ENCODE assay signal across 20 mouse cellular contexts in genomic region chr13:58476033-58476830, GRCm38 (mm10).
DNase-seq lines count a peak whose midpoint lies in the region; ATAC-seq lines count a peak whose summit lies in the region.
"Had no signal": no experiment of that assay in that cellular context is flagged by ENCODE, and none has a peak within 500 bp of the region (broad histone marks: within the 10 kb centered on the region; RNA-seq: fewer than 3 reads in every experiment).

No protein-coding gene starts in this region.

- 49% methylated on average over 9 of the region's 9 CpGs for WGBS in heart, embryonic 15.5 days
- WGBS in liver, embryonic 15.5 days (ENCODE audit: insufficient replicate concordance): 39% methylated on average over 9 of the region's 9 CpGs

- H3K4me3 ChIP-seq in heart, embryonic 15.5 days: no peak overlapping the region
- peak overlapping the region; percentile 20 for H3K4me3 ChIP-seq in liver, embryonic 15.5 days (replicated peaks)
- H3K4me3 ChIP-seq: forebrain, embryonic 15.5 days; intestine, embryonic 15.5 days; midbrain, embryonic 13.5 days had no signal

- peak; percentile 40 to 43 for DNase-seq in cerebellum, postnatal 10 days
- no peak for DNase-seq in cerebellum, postnatal 36 days
- DNase-seq in heart, adult 9 months (ENCODE audit: low spot score in 2 of 2): no peak
- peak; percentile 80 for DNase-seq in ZHBTc4 (ENCODE audit: low read depth, low spot score)
- no peak for DNase-seq in natural killer cell, adult 2 months (ENCODE audit: low spot score in 2 of 2)
- DNase-seq in frontal cortex, adult 2 months (ENCODE audit: extremely low spot score in 1 of 2, low spot score in 1 of 2): no peak
- DNase-seq: adrenal gland, postnatal 36 days; cerebellum, adult 11-12 months; cerebellum, postnatal 25 days; gastrocnemius, postnatal 25 days; kidney, adult 9 months; kidney, postnatal 25 days; left cerebral cortex, postnatal 4 days; lung, postnatal 14 days had no signal

- 0 out of 2 replicates have a peak, but pooled peaks have one; percentile 50 for ATAC-seq in heart, embryonic 15.5 days (replicated peaks; ENCODE audit: insufficient number of reproducible peaks, insufficient read depth, low FRiP score, low read depth)
- ATAC-seq in liver, embryonic 15.5 days (ENCODE audit: insufficient read depth): peak; percentile 40
- ATAC-seq: forebrain, embryonic 15.5 days; midbrain, embryonic 13.5 days had no signal

- H3K4me2 ChIP-seq in heart, embryonic 15.5 days: no peak overlapping the region
- peak overlapping the region; percentile 50 for H3K4me2 ChIP-seq in liver, embryonic 15.5 days
- H3K4me2 ChIP-seq: forebrain, embryonic 15.5 days; hindbrain, embryonic 14.5 days; intestine, embryonic 15.5 days; midbrain, embryonic 13.5 days had no signal

- peaks cover 9% of the 10 kb centered on the region for H3K27me3 ChIP-seq in heart, embryonic 15.5 days
- H3K27me3 ChIP-seq in liver, embryonic 15.5 days: peaks cover 35% of the 10 kb centered on the region

- no peaks in the 10 kb centered on the region for H3K9me3 ChIP-seq in heart, embryonic 15.5 days (replicated peaks)
- no peaks in the 10 kb centered on the region for H3K9me3 ChIP-seq in liver, embryonic 15.5 days (replicated peaks)
- H3K9me3 ChIP-seq: forebrain, embryonic 15.5 days; intestine, embryonic 15.5 days; midbrain, embryonic 13.5 days had no signal

- no peak overlapping the region for H3K27ac ChIP-seq in heart, embryonic 15.5 days
- peak overlapping the region; percentile 82 for H3K27ac ChIP-seq in liver, embryonic 15.5 days (replicated peaks)
- H3K27ac ChIP-seq: forebrain, embryonic 15.5 days; hindbrain, embryonic 14.5 days; intestine, embryonic 15.5 days; midbrain, embryonic 13.5 days had no signal

- no peaks in the 10 kb centered on the region for H3K36me3 ChIP-seq in heart, embryonic 15.5 days
- H3K36me3 ChIP-seq in liver, embryonic 15.5 days (replicated peaks): no peaks in the 10 kb centered on the region
- H3K36me3 ChIP-seq: forebrain, embryonic 15.5 days; intestine, embryonic 15.5 days; midbrain, embryonic 13.5 days had no signal

- H3K4me1 ChIP-seq in heart, embryonic 15.5 days (replicated peaks): peaks cover 3% of the 10 kb centered on the region
- H3K4me1 ChIP-seq in liver, embryonic 15.5 days (replicated peaks): peaks cover 62% of the 10 kb centered on the region
- H3K4me1 ChIP-seq: intestine, embryonic 15.5 days had no signal

- H3K9ac ChIP-seq in heart, embryonic 15.5 days: no peak overlapping the region
- H3K9ac ChIP-seq in liver, embryonic 15.5 days: peak overlapping the region; percentile 9; the same call in 1 of the 2 replicates
- H3K9ac ChIP-seq: forebrain, embryonic 15.5 days; hindbrain, embryonic 14.5 days; intestine, embryonic 15.5 days; midbrain, embryonic 13.5 days had no signal

Comparison
In these comparisons a context has a peak if more than half of its experiments do, and no peak if none do; other contexts are left out.
1. DNase-seq: peak in cerebellum, postnatal 10 days (2 of 2) and ZHBTc4 (single experiment); none in cerebellum, postnatal 36 days (0 of 2), heart, adult 9 months (0 of 2), natural killer cell, adult 2 months (0 of 2) and frontal cortex, adult 2 months (0 of 2).